Mouse (Mus musculus): ENCODE results near the gene Dffa. TPM values are rescaled to one million over a fixed set of nuclear protein-coding genes. Genes with fewer than 3 reads are reported as not detected.

The Dffa gene
- 28.1 and 31.5 TPM in 2 replicates for polyA plus RNA-seq (2016; fragmentation: Nextera tagmentation; extraction: Ambion mirVana)

GRCm38 (mm10) chr4:149103875-149104561 is at the start of gene Dffa:
Gene Dffa, plus strand, starts transcription at chr4:149104146.
- ATAC-seq (ENCODE audit: insufficient number of reproducible peaks, insufficient read depth, low FRiP score, low TSS enrichment), result peak; percentile 65
- H3K4me3 ChIP-seq, result peak within 1 kb of the TSS; percentile 87
- H3K4me2 ChIP-seq (replicated peaks), result peak within 1 kb of the TSS; percentile 91
- no peaks in the 10 kb centered on the region for H3K9me3 ChIP-seq
- peaks cover 11% of the 10 kb centered on the region for H3K4me1 ChIP-seq
- WGBS, result 1% methylated on average over 35 of the region's 35 CpGs
- peak within 1 kb of the TSS; percentile 89 for H3K9ac ChIP-seq
- H3K27ac ChIP-seq, result no peak within 1 kb of the TSS
- no peaks in the 10 kb centered on the region for H3K27me3 ChIP-seq
- H3K36me3 ChIP-seq, result peaks cover 16% of the 10 kb centered on the region

GRCm38 (mm10) chr4:149055847-149056246 is 48.1 kb upstream of the Dffa start:
- H3K27me3 ChIP-seq, result no peaks in the 10 kb centered on the region
- no peak overlapping the region for H3K9ac ChIP-seq
- H3K36me3 ChIP-seq, result no peaks in the 10 kb centered on the region
- 66% methylated on average over 6 of the region's 6 CpGs for WGBS
- H3K4me3 ChIP-seq, result no peak overlapping the region
- H3K4me1 ChIP-seq, result peaks cover 33% of the 10 kb centered on the region
- H3K27ac ChIP-seq, result no peak overlapping the region
- ATAC-seq (ENCODE audit: insufficient number of reproducible peaks, insufficient read depth, low FRiP score, low TSS enrichment), result no peak
- H3K9me3 ChIP-seq, result no peaks in the 10 kb centered on the region
- H3K4me2 ChIP-seq (replicated peaks), result no peak overlapping the region

GRCm38 (mm10) chr4:149056957-149057356 is 47.0 kb upstream of the Dffa start:
- Histone ChIP-seq H3K4me1 (peaks cover 39% of the 10 kb centered on the region), H3K27me3 (no peaks in the 10 kb centered on the region), H3K9me3 (no peaks in the 10 kb centered on the region), H3K4me2 (replicated peaks) (no peak overlapping the region), H3K4me3 (no peak overlapping the region), H3K36me3 (no peaks in the 10 kb centered on the region), H3K9ac (no peak overlapping the region), H3K27ac (no peak overlapping the region)
- WGBS, result 68% methylated on average over 16 of the region's 16 CpGs
- no peak for ATAC-seq (ENCODE audit: insufficient number of reproducible peaks, insufficient read depth, low FRiP score, low TSS enrichment)

GRCm38 (mm10) chr4:149057470-149057869 is 46.5 kb upstream of the Dffa start:
- Histone ChIP-seq H3K9me3 (no peaks in the 10 kb centered on the region), H3K9ac (no peak overlapping the region), H3K4me1 (peaks cover 39% of the 10 kb centered on the region), H3K4me3 (no peak overlapping the region), H3K27me3 (no peaks in the 10 kb centered on the region), H3K27ac (0 out of 2 replicates have a peak overlapping the region, but pooled peaks have one; percentile 23), H3K36me3 (no peaks in the 10 kb centered on the region), H3K4me2 (replicated peaks) (no peak overlapping the region)
- ATAC-seq (ENCODE audit: insufficient number of reproducible peaks, insufficient read depth, low FRiP score, low TSS enrichment), result no peak
- WGBS, result 43% methylated on average over 14 of the region's 14 CpGs

GRCm38 (mm10) chr4:149058298-149058697 is 45.6 kb upstream of the Dffa start:
- Histone ChIP-seq H3K9me3 (no peaks in the 10 kb centered on the region), H3K4me1 (peaks cover 43% of the 10 kb centered on the region), H3K27ac (peak overlapping the region; percentile 48; the same call in 1 of the 2 replicates), H3K36me3 (no peaks in the 10 kb centered on the region), H3K27me3 (no peaks in the 10 kb centered on the region), H3K9ac (no peak overlapping the region), H3K4me3 (no peak overlapping the region), H3K4me2 (replicated peaks) (no peak overlapping the region)
- WGBS, result 50% methylated on average over 7 of the region's 7 CpGs
- ATAC-seq (ENCODE audit: insufficient number of reproducible peaks, insufficient read depth, low FRiP score, low TSS enrichment), result no peak

- Histone ChIP-seq H3K36me3 (no peaks in the 10 kb centered on the region), H3K4me2 (replicated peaks) (no peak overlapping the region), H3K27ac (no peak overlapping the region), H3K4me3 (no peak overlapping the region), H3K9me3 (no peaks in the 10 kb centered on the region), H3K9ac (no peak overlapping the region), H3K4me1 (peaks cover 39% of the 10 kb centered on the region), H3K27me3 (no peaks in the 10 kb centered on the region)
- WGBS, result 80% methylated on average over 9 of the region's 9 CpGs
- ATAC-seq (ENCODE audit: insufficient number of reproducible peaks, insufficient read depth, low FRiP score, low TSS enrichment), result no peak
Observed at GRCm38 (mm10) chr4:149059713-149060112, 44.2 kb upstream of the Dffa start.

GRCm38 (mm10) chr4:149060621-149061431 is 43.1 kb upstream of the Dffa start:
- WGBS, result 35% methylated on average over 14 of the region's 14 CpGs
- Histone ChIP-seq H3K9ac (no peak overlapping the region), H3K9me3 (no peaks in the 10 kb centered on the region), H3K27me3 (no peaks in the 10 kb centered on the region), H3K4me1 (peaks cover 34% of the 10 kb centered on the region), H3K27ac (no peak overlapping the region), H3K4me3 (no peak overlapping the region), H3K36me3 (0 out of 2 replicates have a peak, but pooled peaks cover 4% of the 10 kb centered on the region), H3K4me2 (replicated peaks) (no peak overlapping the region)
- no peak for ATAC-seq (ENCODE audit: insufficient number of reproducible peaks, insufficient read depth, low FRiP score, low TSS enrichment)

GRCm38 (mm10) chr4:149061432-149061718 is 42.6 kb upstream of the Dffa start:
- no peak for ATAC-seq (ENCODE audit: insufficient number of reproducible peaks, insufficient read depth, low FRiP score, low TSS enrichment)

GRCm38 (mm10) chr4:149062406-149063318 is 41.3 kb upstream of the Dffa start:
- H3K4me3 ChIP-seq, result no peak overlapping the region
- H3K27ac ChIP-seq, result no peak overlapping the region
- peaks cover 25% of the 10 kb centered on the region for H3K4me1 ChIP-seq
- no peak overlapping the region for H3K4me2 ChIP-seq (replicated peaks)
- H3K27me3 ChIP-seq, result no peaks in the 10 kb centered on the region
- H3K9ac ChIP-seq, result no peak overlapping the region
- 54% methylated on average over 21 of the region's 21 CpGs for WGBS
- no peaks in the 10 kb centered on the region for H3K9me3 ChIP-seq
- ATAC-seq (ENCODE audit: insufficient number of reproducible peaks, insufficient read depth, low FRiP score, low TSS enrichment), result no peak
- 0 out of 2 replicates have a peak, but pooled peaks cover 4% of the 10 kb centered on the region for H3K36me3 ChIP-seq

More at GRCm38 (mm10) chr4:149061432-149061718, 42.6 kb upstream of the Dffa start:
- no peak overlapping the region for H3K4me3 ChIP-seq
- WGBS, result 59% methylated on average over 13 of the region's 13 CpGs
- H3K27me3 ChIP-seq, result no peaks in the 10 kb centered on the region
- H3K9me3 ChIP-seq, result no peaks in the 10 kb centered on the region
- peaks cover 34% of the 10 kb centered on the region for H3K4me1 ChIP-seq
- H3K9ac ChIP-seq, result no peak overlapping the region
- H3K4me2 ChIP-seq (replicated peaks), result no peak overlapping the region
- 0 out of 2 replicates have a peak, but pooled peaks cover 4% of the 10 kb centered on the region for H3K36me3 ChIP-seq
- H3K27ac ChIP-seq, result no peak overlapping the region

GRCm38 (mm10) chr4:149064061-149064854 is 39.7 kb upstream of the Dffa start:
- no peak overlapping the region for H3K9ac ChIP-seq
- H3K4me1 ChIP-seq, result peaks cover 10% of the 10 kb centered on the region
- H3K9me3 ChIP-seq, result no peaks in the 10 kb centered on the region
- no peak overlapping the region for H3K27ac ChIP-seq
- no peak overlapping the region for H3K4me3 ChIP-seq
- ATAC-seq (ENCODE audit: insufficient number of reproducible peaks, insufficient read depth, low FRiP score, low TSS enrichment), result no peak
- 0 out of 2 replicates have a peak, but pooled peaks cover 4% of the 10 kb centered on the region for H3K36me3 ChIP-seq
- H3K4me2 ChIP-seq (replicated peaks), result no peak overlapping the region
- 86% methylated on average over 23 of the region's 23 CpGs for WGBS
- no peaks in the 10 kb centered on the region for H3K27me3 ChIP-seq
